Mouse (Mus musculus) G1E (cell line): ENCODE measurements around the gene Mmgt2.

Source experiments
- CTCF ChIP-seq: IDR thresholded peaks from 2 replicates; pipeline ENCODE4 v1.5.1; 2012; ENCODE audit warnings: low read depth, low read length, inconsistent platforms, mixed read lengths
- POLR2AphosphoS5 ChIP-seq: IDR thresholded peaks from 2 replicates; pipeline ENCODE4 v1.6.1; 2012; ENCODE audit warnings: low read depth, low read length, inconsistent platforms; ENCODE audit not compliant: insufficient replicate concordance
- TAL1 ChIP-seq: conservative IDR thresholded peaks from 2 replicates; pipeline ENCODE4 v1.6.1; 2012; ENCODE audit warnings: low read depth, low read length, inconsistent platforms, mixed read lengths

DNA sequence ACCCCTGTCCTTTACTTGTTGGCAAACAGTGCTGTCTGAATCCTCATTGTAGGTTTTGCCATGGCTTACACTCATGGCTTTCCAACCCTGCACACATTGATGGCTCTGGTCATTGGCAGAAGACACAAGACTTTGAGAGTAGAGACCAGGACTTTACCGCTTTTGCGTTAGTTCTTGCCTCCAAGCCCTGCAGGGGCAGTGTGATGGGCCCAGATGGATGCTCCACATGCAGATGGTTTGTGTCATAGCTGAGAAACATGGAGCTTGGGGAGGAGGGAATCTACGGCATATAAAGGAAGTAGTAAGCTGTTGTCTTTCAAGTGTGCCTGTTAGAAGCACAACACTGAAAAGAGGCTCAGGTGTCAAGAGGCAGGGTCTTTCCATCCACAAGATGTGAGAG lies 3.6 kb downstream of the Mmgt2 start:
- TF ChIP-seq CTCF (no peak), POLR2AphosphoS5 (no peak), TAL1 (no peak)
